ENCODE assay signal across 19 mouse cellular contexts in the genomic region with DNA sequence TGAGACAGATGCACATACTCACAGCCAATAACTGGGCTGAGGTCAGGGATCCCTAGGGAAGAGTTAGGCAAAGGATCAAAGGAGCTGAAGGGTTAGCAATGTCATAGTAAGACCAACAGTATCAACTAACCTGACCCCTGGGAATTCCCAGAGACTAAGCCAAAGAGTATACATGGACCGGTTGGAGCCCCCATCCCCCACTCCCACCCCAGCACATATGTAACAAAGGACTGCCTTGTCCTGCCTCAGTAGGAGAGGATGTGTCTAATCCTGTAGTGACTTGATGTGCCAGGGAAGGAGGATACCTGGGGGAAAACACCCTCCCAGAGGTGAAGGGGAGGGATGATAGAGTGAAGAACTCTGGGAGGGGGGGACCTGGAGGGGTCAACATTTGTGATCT.
"Had no signal": no experiment of that assay in that cellular context is flagged by ENCODE, and none has a peak within 500 bp of the region (broad histone marks: within the 10 kb centered on the region; RNA-seq: fewer than 3 reads in every experiment).

No protein-coding gene starts in this region.

- H3K9me3 ChIP-seq: lung, embryonic 15.5 days; neural tube, embryonic 13.5 days had no signal

- H3K9ac ChIP-seq: liver, postnatal 0 days; lung, embryonic 15.5 days; neural tube, embryonic 13.5 days had no signal

- H3K4me3 ChIP-seq: lung, embryonic 15.5 days; megakaryocyte, embryonic 14.5 days; myocyte; neural tube, embryonic 13.5 days had no signal

- DNase-seq: kidney, adult 11 months; kidney, adult 9 months; kidney, postnatal 36 days; layer of hippocampus, adult 9-11 months; layer of hippocampus, postnatal 36 days; liver, postnatal 0 days; lung, postnatal 14 days; retina, postnatal 1 day; right cerebral cortex, postnatal 4 days; spleen, adult 18-20 months; thymus, adult 18-20 months; thymus, postnatal 14 days had no signal

- H3K27ac ChIP-seq: kidney, postnatal 0 days; lung, embryonic 15.5 days; macrophage; neural tube, embryonic 13.5 days had no signal

- H3K4me2 ChIP-seq: liver, embryonic 11.5 days; lung, embryonic 15.5 days; neural tube, embryonic 13.5 days had no signal

- H3K4me1 ChIP-seq: lung, embryonic 15.5 days; megakaryocyte, embryonic 14.5 days; neural tube, embryonic 13.5 days had no signal

- H3K27me3 ChIP-seq: lung, embryonic 15.5 days; megakaryocyte, embryonic 14.5 days; neural tube, embryonic 13.5 days had no signal

- ATAC-seq: liver, postnatal 0 days had no signal

- H3K36me3 ChIP-seq: lung, embryonic 15.5 days; neural tube, embryonic 13.5 days had no signal
